Mouse (Mus musculus): ENCODE results near the gene Irak1. TPM values are rescaled to one million over a fixed set of nuclear protein-coding genes. Genes with fewer than 3 reads are reported as not detected.

Gene Irak1
- total and polyA plus RNA-seq, 2 experiments from 2014 or later: 35.3 to 94.8 TPM

- TF ChIP-seq CTCF (IDR thresholded peaks at IDR 0.05; ENCODE audit: low read depth) (no peak), EP300 (IDR thresholded peaks at IDR 0.05; ENCODE audit: low read depth) (no peak)
- Histone ChIP-seq H3K9me3 (replicated peaks; ENCODE audit: control insufficient read depth, low read length) (no peaks in the 10 kb centered on the region), H3K4me1 (ENCODE audit: control insufficient read depth, insufficient read depth) (peaks cover 13% of the 10 kb centered on the region), H3K4me3 (ENCODE audit: low read depth, low read length) (peak overlapping the region; percentile 69), H3K9ac (replicated peaks; ENCODE audit: low read depth, low read length) (peak overlapping the region; percentile 79), H3K27ac (ENCODE audit: low read depth) (peak overlapping the region; percentile 96; the same call in 1 of the 2 replicates), H3K36me3 (replicated peaks; ENCODE audit: control insufficient read depth, insufficient read depth, low read length) (no peaks in the 10 kb centered on the region), H3K27me3 (ENCODE audit: control insufficient read depth, insufficient read depth, low read length) (no peaks in the 10 kb centered on the region), H3K4me2 (ENCODE audit: low read depth, low read length) (peak overlapping the region; percentile 66)
- ATAC-seq (ENCODE audit: insufficient read depth, low read depth): no peak
- no peak for DNase-seq (ENCODE audit: low spot score)
- 16% methylated on average over 20 of the region's 20 CpGs for WGBS
Observed at GRCm38 (mm10) chrX:73965307-73965706, 58.4 kb downstream of the Irak1 start.

GRCm38 (mm10) chrX:73964363-73964762 is 59.4 kb downstream of the Irak1 start:
- Histone ChIP-seq H3K9me3 (replicated peaks; ENCODE audit: control insufficient read depth, low read length) (no peaks in the 10 kb centered on the region), H3K9ac (replicated peaks; ENCODE audit: low read depth, low read length) (peak overlapping the region; percentile 26; the same call in 1 of the 2 replicates), H3K4me3 (ENCODE audit: low read depth, low read length) (peak overlapping the region; percentile 69), H3K4me1 (ENCODE audit: control insufficient read depth, insufficient read depth) (peaks cover 13% of the 10 kb centered on the region), H3K27me3 (ENCODE audit: control insufficient read depth, insufficient read depth, low read length) (no peaks in the 10 kb centered on the region), H3K4me2 (ENCODE audit: low read depth, low read length) (peak overlapping the region; percentile 66), H3K36me3 (replicated peaks; ENCODE audit: control insufficient read depth, insufficient read depth, low read length) (peaks cover 3% of the 10 kb centered on the region), H3K27ac (ENCODE audit: low read depth) (no peak overlapping the region)
- WGBS: 33% methylated on average over 3 of the region's 3 CpGs
- no peak for ATAC-seq (ENCODE audit: insufficient read depth, low read depth)
- TF ChIP-seq CTCF (IDR thresholded peaks at IDR 0.05; ENCODE audit: low read depth): no peak
- no peak for DNase-seq (ENCODE audit: low spot score)

MicroRNAs encoded within 50 kb of the gene (microRNA counts, 519-probe panel; counts per million panel counts)
- not detected for microRNA mmu-miR-718

Small RNA genes within 50 kb of the gene (microRNA-seq; reads per million reads assigned to microRNA genes)
- gene Mir5132: 1.2 reads per million
- gene Mir718: not detected

Other genes starting within 250 kb of the Irak1 start
- gene Srpk3, start 249.5 kb downstream of the Irak1 start, total RNA-seq (2014; rRNA removed; ENCODE audit: low replicate concordance): 82.0 and 94.2 TPM in 2 replicates
- 70.5 and 73.1 TPM in 2 replicates for gene Srpk3, start 249.5 kb downstream of the Irak1 start, polyA plus RNA-seq (2015; fragmentation: Nextera tagmentation; extraction: Ambion mirVana)
- 854 and 913 TPM in 2 replicates for gene Idh3g, start 237.0 kb downstream of the Irak1 start, total RNA-seq (2014; rRNA removed; ENCODE audit: low replicate concordance)
- gene Idh3g, start 237.0 kb downstream of the Irak1 start, polyA plus RNA-seq (2015; fragmentation: Nextera tagmentation; extraction: Ambion mirVana): 632 and 648 TPM in 2 replicates
- gene Ssr4, start 236.9 kb downstream of the Irak1 start, total RNA-seq (2014; rRNA removed; ENCODE audit: low replicate concordance): 122 and 146 TPM in 2 replicates
- gene Ssr4, start 236.9 kb downstream of the Irak1 start, polyA plus RNA-seq (2015; fragmentation: Nextera tagmentation; extraction: Ambion mirVana): 181 and 194 TPM in 2 replicates
- 2.0 and 2.6 TPM in 2 replicates for gene Pdzd4, start 198.9 kb downstream of the Irak1 start, total RNA-seq (2014; rRNA removed; ENCODE audit: low replicate concordance)
- 0.08 and 0.12 TPM in 2 replicates for gene Pdzd4, start 198.9 kb downstream of the Irak1 start, polyA plus RNA-seq (2015; fragmentation: Nextera tagmentation; extraction: Ambion mirVana)
- not detected in 2 replicates for gene Avpr2, start 131.8 kb downstream of the Irak1 start, total RNA-seq (2014; rRNA removed; ENCODE audit: low replicate concordance)
- gene Avpr2, start 131.8 kb downstream of the Irak1 start, polyA plus RNA-seq (2015; fragmentation: Nextera tagmentation; extraction: Ambion mirVana): not detected in 2 replicates
- gene L1cam, start 127.8 kb downstream of the Irak1 start, total RNA-seq (2014; rRNA removed; ENCODE audit: low replicate concordance): 0.42 and 0.50 TPM in 2 replicates
- gene L1cam, start 127.8 kb downstream of the Irak1 start, polyA plus RNA-seq (2015; fragmentation: Nextera tagmentation; extraction: Ambion mirVana): 0.05 and 0.15 TPM in 2 replicates
- gene Arhgap4, start 102.0 kb downstream of the Irak1 start, total RNA-seq (2014; rRNA removed; ENCODE audit: low replicate concordance): 0.23 and 6.5 TPM in 2 replicates
- gene Arhgap4, start 102.0 kb downstream of the Irak1 start, polyA plus RNA-seq (2015; fragmentation: Nextera tagmentation; extraction: Ambion mirVana): 0.51 and 0.72 TPM in 2 replicates
- gene Naa10, start 102.0 kb downstream of the Irak1 start, total RNA-seq (2014; rRNA removed; ENCODE audit: low replicate concordance): 62.5 and 95.3 TPM in 2 replicates
- gene Naa10, start 102.0 kb downstream of the Irak1 start, polyA plus RNA-seq (2015; fragmentation: Nextera tagmentation; extraction: Ambion mirVana): 95.2 and 98.5 TPM in 2 replicates
- 16.5 and 43.5 TPM in 2 replicates for gene Renbp, start 93.1 kb downstream of the Irak1 start, total RNA-seq (2014; rRNA removed; ENCODE audit: low replicate concordance)
- gene Renbp, start 93.1 kb downstream of the Irak1 start, polyA plus RNA-seq (2015; fragmentation: Nextera tagmentation; extraction: Ambion mirVana): 35.9 and 38.8 TPM in 2 replicates
- gene Hcfc1, start 57.6 kb downstream of the Irak1 start, total RNA-seq (2014; rRNA removed; ENCODE audit: low replicate concordance): 70.4 and 81.6 TPM in 2 replicates
- 13.2 and 17.6 TPM in 2 replicates for gene Hcfc1, start 57.6 kb downstream of the Irak1 start, polyA plus RNA-seq (2015; fragmentation: Nextera tagmentation; extraction: Ambion mirVana)
- gene Opn1mw, start 103.5 kb upstream of the Irak1 start, total RNA-seq (2014; rRNA removed; ENCODE audit: low replicate concordance): not detected in 2 replicates
- gene Opn1mw, start 103.5 kb upstream of the Irak1 start, polyA plus RNA-seq (2015; fragmentation: Nextera tagmentation; extraction: Ambion mirVana): not detected in 2 replicates
- gene Mecp2, start 111.4 kb upstream of the Irak1 start, total RNA-seq (2014; rRNA removed; ENCODE audit: low replicate concordance): 15.6 and 43.8 TPM in 2 replicates
- 10.8 and 12.1 TPM in 2 replicates for gene Mecp2, start 111.4 kb upstream of the Irak1 start, polyA plus RNA-seq (2015; fragmentation: Nextera tagmentation; extraction: Ambion mirVana)
- gene Tex28, start 143.9 kb upstream of the Irak1 start, total RNA-seq (2014; rRNA removed; ENCODE audit: low replicate concordance): not detected in 2 replicates
- not detected in 2 replicates for gene Tex28, start 143.9 kb upstream of the Irak1 start, polyA plus RNA-seq (2015; fragmentation: Nextera tagmentation; extraction: Ambion mirVana)
- not detected in 2 replicates for gene Tktl1, start 153.3 kb upstream of the Irak1 start, total RNA-seq (2014; rRNA removed; ENCODE audit: low replicate concordance)
- not detected in 2 replicates for gene Tktl1, start 153.3 kb upstream of the Irak1 start, polyA plus RNA-seq (2015; fragmentation: Nextera tagmentation; extraction: Ambion mirVana)
- 374 and 672 TPM in 2 replicates for gene Flna, start 225.9 kb upstream of the Irak1 start, total RNA-seq (2014; rRNA removed; ENCODE audit: low replicate concordance)
- 58.0 and 67.4 TPM in 2 replicates for gene Flna, start 225.9 kb upstream of the Irak1 start, polyA plus RNA-seq (2015; fragmentation: Nextera tagmentation; extraction: Ambion mirVana)
- 34.4 and 73.4 TPM in 2 replicates for gene Emd, start 230.8 kb upstream of the Irak1 start, total RNA-seq (2014; rRNA removed; ENCODE audit: low replicate concordance)
- 13.1 and 13.2 TPM in 2 replicates for gene Emd, start 230.8 kb upstream of the Irak1 start, polyA plus RNA-seq (2015; fragmentation: Nextera tagmentation; extraction: Ambion mirVana)
- 2,015 and 2,184 TPM in 2 replicates for gene Rpl10, start 246.9 kb upstream of the Irak1 start, total RNA-seq (2014; rRNA removed; ENCODE audit: low replicate concordance)
- gene Rpl10, start 246.9 kb upstream of the Irak1 start, polyA plus RNA-seq (2015; fragmentation: Nextera tagmentation; extraction: Ambion mirVana): 410 and 447 TPM in 2 replicates

All from heart, postnatal 0 days (tissue).